Mouse (Mus musculus): Measurements from ENCODE around the gene Grap2.

Grap2 gene

GRCm38 (mm10) chr15:80639874-80640273 is 67.5 kb downstream of the Grap2 start:
- no peak for DNase-seq

DNA sequence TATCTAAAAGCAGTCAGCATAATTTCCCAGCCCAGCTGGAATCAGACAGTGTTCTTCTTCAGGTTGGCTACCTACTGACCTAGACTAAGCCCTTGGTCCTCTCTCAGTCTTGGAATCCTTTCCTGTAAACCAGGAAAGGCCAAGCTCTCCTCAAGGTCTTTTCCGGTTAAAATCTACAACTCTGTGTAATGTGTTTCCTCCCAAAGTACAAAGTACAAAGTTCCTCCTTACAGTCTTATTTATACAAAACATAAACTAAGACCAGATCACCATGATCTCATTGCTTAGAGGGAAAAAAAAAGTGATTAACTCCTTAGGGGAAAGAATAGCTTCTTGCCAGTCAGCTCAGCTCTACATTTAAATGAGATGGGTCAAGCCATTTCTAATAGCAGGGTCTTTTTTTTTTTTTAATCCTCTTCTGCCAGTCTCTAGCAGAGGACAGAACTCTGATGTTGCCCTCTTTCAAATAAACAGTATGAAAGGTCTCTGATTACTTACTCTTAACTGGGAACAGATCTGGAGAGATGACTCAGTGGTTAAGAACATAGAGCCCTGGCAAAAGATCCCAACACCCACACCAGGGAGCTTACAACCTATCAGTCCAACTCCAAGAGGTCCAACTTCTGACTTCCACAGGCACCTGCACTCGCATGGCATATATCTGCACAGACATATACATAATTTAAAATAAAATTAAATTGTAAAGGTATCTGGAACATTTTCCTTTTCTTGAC is 69.5 kb downstream of the Grap2 start:
- DNase-seq: no peak

GRCm38 (mm10) chr15:80645006-80645797 is 72.8 kb downstream of the Grap2 start:
- no peak for DNase-seq

DNA sequence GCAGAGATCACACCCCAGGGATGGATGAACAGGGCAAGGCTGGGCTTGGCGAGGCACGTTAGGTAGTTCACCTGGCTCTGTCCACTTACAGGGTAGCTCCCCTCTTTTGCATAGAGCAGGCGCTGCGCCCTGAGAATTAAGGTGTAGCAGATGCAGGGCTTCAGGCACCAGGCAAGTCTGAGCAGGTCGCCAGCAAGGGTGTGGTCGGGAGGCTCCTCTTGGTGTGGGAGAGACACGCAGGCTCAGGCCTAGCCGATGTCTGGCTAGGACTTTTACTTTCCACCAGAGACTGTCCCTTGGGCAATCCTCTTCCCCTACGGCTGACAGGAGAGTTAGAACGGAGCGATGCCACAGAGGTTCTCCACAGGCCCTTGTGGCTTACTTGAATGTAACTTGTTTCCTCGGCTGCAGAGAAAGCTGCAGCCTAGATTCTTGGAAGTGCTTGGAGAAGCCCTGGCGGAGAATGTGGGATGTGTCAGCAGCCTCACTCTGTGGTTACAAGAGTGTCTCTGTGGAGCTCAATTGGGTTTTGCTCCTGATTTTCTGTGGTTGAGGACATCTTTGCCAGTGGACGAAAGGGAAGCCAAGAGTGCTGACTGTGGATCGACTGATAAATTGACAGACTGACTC is 76.7 kb downstream of the Grap2 start:
- DNase-seq: no peak

DNA sequence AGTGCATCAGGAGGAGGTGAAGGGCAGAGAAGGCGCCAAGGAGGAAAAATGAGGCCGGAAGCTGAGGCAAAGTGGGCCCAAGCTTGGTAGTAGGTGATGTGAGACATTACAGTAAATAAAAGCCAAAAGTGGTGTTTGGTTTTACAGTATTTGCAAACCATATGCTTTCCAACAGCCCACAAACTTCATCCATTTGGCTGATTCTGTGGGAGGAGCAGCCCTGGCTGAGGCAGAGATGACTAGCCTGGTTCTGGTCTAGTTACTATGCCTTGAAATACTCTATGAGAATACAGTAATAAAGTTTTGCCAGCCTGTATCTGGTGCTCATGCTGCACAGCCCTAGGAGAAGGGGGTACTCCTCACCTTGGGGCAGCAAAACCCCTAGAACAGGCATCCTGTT is 78.0 kb downstream of the Grap2 start:
- no peak for DNase-seq

GRCm38 (mm10) chr15:80653865-80654264 is 81.5 kb downstream of the Grap2 start:
- no peak for DNase-seq

GRCm38 (mm10) chr15:80658815-80659471 is 86.5 kb downstream of the Grap2 start:
- DNase-seq: no peak

- DNase-seq: no peak
These were observed 88.6 kb downstream of the Grap2 start for GRCm38 (mm10) chr15:80660963-80661362.

DNA sequence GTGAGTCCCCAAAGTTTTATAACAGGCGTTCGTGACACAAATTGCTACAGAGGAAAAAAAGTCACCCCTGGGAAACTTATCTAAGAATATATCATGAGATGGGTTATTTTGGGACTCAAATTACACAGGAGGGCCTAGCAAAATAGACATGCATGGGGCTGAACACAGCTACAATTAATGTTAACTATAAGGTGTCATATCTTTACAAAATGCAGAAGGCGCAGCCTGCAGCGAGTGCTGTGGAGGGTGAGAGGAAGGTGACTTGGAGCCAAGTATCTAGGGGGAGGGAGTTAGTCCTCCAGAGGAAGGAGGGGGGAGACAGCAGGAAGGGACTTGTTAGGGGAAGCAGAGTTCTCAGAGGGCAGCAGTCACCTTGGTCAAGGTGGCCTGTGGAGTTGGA is 92.0 kb downstream of the Grap2 start:
- DNase-seq: no peak

DNA sequence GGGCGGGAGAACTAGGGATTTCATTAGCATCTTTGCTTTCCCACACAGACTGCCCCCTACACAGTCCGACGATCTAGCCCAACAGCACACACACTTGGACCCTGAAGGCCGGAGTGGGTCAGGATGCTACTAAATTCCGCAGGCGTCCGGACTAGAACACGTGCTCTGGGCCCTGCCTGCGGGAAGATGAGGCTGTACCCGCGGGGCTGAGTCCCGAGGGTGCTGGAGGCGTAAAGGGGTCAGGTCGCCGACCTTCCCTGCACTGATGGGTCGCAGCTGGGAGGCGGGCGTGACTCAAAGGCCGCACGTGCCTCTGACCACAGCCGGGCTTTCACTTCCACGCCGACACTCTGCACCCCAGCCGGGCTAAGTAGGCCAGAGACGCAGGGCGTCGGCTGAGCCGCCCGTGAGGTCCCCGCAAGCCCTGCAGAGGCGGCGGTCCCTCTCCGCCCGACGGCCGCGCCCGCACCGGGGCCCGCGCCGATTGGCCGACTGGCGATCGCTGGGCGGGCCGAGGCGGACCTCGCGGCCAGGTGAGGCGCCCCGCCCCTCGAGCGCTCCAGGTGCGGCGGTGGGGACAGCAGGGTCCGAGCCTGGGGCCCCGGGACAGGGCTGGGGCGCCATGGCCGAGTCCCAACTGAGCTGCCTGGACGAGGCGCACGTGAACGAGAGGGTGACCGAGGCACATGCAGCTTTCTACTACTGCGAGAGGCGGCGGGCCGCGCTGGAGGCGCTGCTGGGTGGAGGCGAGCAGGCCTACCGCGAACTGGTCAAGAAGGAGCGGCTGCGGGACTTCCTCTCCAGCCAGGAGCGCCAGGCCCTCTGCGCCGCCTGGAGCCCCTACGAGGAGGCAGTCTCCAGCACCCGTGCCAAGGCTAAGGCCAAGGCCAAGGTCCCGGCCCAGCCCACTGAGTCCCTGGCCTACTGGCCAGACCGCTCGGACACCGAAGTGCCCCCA is 99.2 kb downstream of the Grap2 start, which contains the start of gene Fam83f:
Gene Fam83f (plus strand): TSS at position 553 of the 958 bp plus-strand sequence.
- no peak for DNase-seq

DNA sequence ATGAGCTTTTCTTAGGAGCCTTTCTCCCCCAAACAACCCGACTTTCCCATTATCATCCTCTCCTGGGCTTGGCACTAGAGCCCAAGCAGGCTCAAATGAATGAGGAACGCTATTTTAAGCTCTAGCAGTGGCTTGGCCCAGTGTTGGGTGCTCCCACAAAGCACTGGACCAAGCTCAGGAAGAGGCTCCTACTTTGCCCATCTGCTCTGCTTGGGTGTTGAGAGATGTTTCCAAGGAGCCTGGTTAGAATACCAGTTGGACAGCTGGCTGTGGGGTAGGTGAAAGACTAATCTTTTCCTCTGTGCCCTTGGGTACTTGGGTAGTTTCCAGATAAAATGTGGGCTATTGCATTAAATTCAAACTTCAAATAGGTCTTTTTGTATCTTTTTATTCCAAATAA is 100.4 kb downstream of the Grap2 start:
- no peak for DNase-seq

DNA sequence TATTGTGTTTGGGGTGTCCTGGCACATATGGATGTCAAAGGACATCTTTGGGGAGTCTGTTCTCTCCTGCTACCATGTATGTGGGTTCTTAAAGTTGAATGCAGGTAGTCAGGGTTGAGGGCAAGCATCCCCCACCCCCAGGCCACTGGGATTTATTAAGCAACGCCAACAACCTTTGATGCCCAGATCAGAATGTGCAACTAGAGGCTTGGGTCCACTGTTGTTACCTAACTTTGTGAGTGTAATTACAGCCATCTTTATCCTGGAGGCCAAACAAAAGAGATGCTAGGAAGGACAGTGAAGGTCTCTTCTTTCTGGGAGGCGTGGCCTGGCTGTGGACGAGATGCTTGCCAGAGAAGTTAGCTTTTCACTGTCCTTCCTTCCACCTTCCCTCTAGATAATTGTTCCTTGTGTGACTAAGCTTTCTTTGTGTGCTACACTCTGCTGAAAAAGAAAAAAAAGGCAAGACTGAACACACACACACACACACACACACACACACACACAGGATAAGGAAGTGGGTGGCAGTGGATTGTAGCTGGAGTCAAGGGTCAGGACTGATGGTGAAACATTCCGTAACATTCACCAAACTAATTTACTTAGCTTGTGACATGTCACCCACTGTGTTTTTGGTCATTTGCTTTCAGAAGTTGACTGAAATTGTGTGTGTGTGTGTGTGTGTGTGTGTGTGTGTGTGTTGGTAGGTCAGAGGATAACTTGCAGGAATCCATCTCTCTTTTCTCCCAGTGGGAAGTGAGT is 101.1 kb downstream of the Grap2 start:
- DNase-seq: no peak

GRCm38 (mm10) chr15:80674700-80675099 is 102.3 kb downstream of the Grap2 start:
- no peak for DNase-seq

DNA sequence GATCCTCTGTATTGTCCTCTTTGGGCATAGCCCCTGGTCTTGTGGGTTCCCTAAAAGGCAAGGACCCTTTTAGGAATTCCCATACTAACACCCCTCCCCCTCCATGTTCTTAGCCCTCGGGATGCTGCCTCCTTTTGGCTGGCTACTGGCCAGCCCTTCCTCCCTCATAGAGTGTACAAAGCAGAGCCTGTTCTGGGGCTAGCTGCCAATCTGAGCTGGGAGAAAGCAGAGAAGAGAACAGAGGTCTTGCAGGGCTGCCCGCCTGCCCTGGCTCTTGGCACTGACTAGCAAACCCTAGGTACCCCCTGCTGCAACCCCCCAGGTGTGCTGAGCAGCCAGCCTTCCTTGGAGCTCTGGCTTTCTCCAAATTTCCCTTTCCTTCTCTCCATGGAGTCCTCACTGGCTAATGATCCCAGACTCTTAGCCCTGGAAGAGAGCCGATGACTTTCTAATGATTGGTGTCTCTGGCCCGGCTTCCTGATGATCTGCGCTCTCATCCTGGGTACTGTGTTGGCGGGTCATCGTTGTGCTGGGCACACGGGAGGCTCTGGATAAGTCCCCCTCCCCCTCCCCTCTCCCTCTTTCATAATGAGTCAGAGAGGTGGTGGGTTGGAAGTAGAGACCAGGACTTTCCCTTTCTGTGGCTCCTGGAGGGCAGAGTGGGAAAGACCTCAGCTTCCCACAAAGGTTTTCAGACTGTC is 107.3 kb downstream of the Grap2 start:
- no peak for DNase-seq

DNA sequence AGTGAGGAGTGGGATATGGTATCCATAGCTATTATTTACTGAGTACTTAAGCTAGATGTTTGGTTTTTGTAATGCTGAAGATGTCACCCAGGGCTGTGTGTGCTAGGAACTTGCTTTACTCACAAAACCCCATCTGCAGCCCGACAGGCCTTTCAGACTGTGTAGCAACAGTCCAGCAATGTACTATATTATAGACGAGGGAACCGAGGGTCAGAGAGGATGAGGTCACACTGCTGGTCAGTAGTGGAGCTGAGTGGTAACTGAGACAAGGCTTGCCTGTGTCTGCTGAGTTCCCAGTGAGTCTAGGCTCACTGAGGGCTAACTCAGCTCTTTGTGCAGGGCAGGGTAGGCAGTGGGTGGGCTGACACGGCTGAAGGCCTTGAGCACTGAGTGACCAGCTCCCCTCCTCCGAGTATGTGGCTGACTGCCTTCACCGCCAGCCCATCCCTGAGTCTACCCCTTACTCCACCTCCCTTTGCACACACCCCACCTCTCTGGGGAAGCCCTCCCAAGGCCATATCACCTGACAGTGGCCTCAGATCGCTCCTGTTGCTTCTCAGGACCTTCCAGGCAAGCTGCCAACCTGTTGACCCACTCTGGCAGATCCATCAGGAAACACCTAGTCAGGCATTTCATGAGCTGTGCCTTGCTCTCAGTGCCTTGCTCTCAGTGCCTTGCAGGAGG is 108.1 kb downstream of the Grap2 start:
- DNase-seq: no peak

DNA sequence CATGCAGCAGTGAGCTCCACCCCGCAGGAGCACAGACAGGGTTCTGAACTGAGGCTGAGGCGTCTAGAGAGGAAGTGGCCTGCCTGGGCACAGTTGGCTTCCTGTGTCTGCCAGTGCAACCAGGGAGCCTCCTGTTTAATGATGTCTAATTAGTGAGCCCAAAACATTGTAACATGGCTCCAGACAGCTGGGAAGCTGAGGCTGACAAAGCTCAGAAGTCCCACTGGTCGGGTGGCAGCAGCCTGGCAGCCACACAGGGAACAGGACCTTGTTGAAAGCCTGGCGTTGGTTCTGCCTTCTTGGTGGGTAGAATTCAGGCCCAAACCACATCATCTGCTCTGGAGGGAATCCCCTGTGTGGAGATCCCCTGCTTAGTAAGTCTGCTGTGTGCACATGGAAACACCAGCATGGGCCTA is 109.1 kb downstream of the Grap2 start:
- DNase-seq: no peak

DNA sequence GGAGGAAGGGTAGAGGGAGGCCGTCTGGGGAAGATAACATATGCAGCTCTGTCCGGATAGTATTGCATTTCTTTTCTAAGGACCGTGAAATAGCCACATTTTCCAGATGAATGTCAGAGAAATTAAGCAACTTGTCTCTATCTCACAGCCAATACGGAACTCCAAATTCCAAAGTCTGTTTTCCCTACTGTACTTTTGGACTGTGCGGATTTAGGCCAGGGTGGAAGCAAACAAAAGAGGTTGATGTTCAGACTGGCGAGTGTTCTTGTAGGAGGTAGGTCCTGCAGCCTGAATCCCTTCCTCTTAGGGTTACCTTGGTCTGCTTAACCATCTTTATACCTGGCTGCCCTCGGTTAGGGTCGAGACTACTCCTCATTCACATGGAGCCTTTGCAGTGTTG is 109.9 kb downstream of the Grap2 start:
- DNase-seq: no peak

GRCm38 (mm10) chr15:80683151-80683550 is 110.8 kb downstream of the Grap2 start:
- no peak for DNase-seq

DNA sequence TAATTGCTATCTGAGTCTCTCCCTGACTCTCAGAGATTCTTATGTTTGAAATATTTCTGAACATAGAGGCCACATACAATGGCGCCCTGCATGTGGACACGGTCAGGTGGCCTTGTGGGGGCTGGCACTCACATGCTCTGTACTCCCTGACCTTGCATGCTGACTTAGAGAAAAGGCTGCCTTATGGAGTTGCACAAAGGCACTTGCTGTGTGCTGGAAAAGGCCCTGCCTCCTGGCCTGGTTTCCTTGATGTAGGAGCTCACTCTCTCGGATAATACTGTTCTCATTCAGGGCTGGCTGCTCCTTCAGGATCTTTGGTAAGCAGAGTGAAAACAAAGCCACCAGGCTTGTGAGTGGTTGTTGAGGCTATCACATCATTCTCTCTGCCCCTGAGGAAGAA is 111.6 kb downstream of the Grap2 start:
- no peak for DNase-seq
